Mouse (Mus musculus) kidney, adult 2 months (tissue): ENCODE data around the gene Tlk2.

Experiments
- CTCF ChIP-seq: fragments of 200-500 bp; conservative IDR thresholded peaks from 2 replicates; pipeline ENCODE4 v1.5.1; 2011; ENCODE audit warnings: low read depth, mild to moderate bottlenecking, control low read depth, low read length, moderate library complexity, mixed read lengths; ENCODE audit not compliant: insufficient read depth, insufficient read length
- POLR2A ChIP-seq: fragments of 200-500 bp; IDR thresholded peaks from one replicate; pipeline ENCODE4 v1.6.1; 2011; ENCODE audit warnings: low read depth, low read length, control low read depth

- TF ChIP-seq POLR2A: no peak
- no peak for TF ChIP-seq CTCF
Measured at GRCm38 (mm10) chr11:105321090-105321489, 142.5 kb downstream of the Tlk2 start.
